Mouse (Mus musculus) thymus, postnatal 14 days (tissue): ENCODE measurements around the gene Thsd7b.
"Not testable (repeated sequence)": the region's sequence is repeated elsewhere in the genome, so short reads cannot be mapped to it uniquely, and the experiment has no call there.

Experiments used
- DNase-seq: peaks from one replicate; pipeline ENCODE4 v3.0.0; 2021

Gene Thsd7b

DNA sequence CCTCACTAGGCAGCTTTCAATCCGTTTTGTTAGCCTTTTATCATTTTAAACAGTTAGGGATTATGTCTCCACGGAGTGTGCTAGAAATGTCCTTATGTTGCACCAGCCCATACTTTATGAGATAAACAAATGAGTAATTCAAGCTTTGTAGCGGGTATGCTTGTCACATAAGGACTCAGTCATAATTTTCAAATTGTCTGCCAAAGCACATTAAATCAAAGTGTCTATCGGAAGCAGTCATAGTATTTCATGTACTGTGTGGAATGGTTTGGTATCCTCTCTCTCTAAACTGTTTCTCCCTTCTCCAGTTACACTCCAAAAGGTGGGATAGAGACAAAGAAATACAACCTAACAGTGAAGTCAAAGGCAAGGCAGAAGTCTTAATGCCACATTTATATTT lies 601.3 kb downstream of the Thsd7b start:
- DNase-seq = no peak

DNA sequence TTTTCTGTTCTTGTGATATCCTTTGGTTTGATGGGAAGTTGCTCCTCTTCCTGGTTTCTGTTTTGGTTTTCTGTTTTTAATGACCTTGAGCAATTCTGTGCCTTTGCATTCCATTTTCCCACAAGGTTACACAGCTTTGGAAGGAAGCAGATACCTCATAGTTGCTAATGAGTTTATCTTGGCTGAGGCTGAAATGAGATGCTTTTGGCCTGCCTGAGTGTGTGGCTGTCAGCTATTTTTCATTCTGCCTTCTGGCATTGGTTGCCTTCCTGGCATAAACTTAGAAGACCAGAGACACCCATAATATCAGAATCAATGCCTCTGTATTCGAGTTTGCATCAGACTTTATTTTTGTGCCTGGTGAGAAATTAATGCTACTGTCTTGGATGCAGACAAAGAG lies 614.8 kb downstream of the Thsd7b start:
- DNase-seq = no peak

DNA sequence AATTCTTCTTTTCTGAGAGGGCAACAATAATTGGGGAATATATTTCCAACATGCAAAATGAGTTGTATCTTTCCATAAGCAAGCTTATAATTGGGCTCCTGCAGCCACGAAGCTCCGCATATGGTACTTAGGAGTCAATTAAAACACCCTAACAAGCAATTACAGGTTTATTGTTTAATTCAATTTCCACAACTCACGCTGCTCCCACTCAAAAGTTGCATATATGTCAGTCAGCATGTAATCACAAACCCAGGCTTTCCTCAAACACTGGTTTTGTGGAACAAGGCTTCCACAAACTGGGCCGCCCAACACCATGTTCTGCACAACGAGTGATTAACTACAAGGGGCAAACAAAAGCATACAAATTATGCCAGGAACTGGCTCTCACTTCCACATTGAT lies 625.0 kb downstream of the Thsd7b start:
- no peak for DNase-seq

DNA sequence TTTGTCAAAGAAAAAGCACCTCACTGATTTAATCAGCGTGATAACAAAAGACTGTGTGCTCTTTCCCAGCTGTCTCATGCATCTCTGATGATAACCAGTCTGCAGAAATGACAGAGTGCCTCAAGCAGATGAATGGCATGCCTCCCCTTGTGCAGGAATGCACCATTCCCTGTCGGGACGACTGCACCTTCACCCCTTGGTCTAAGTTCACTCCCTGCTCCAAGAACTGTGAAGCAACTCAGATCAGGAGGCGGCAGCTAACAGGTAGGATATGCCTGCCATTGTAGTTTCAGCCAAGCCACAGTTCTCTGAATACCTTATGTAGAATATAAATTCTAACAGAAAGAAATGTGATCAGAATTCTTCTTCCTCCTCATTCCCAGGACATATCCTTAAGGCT lies 642.4 kb downstream of the Thsd7b start:
- no peak for DNase-seq

DNA sequence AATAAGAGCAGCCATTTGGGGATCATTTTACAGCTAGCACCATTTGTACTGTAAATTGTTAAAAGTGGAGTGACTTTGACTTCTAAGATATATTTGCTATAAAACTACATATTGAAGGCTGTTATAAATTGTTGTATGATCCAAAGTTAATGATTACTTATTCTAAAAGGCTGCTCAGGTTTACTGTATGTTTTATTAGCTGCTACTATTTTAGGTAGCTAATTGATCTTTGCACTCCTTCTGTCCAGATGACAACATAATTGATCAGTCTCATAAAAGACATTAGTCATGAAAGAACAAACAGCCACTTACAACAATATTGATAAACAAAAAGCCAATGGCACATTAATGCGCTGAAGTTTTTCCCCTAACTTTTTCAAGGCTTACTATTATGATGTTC lies 644.5 kb downstream of the Thsd7b start:
- no peak for DNase-seq

DNA sequence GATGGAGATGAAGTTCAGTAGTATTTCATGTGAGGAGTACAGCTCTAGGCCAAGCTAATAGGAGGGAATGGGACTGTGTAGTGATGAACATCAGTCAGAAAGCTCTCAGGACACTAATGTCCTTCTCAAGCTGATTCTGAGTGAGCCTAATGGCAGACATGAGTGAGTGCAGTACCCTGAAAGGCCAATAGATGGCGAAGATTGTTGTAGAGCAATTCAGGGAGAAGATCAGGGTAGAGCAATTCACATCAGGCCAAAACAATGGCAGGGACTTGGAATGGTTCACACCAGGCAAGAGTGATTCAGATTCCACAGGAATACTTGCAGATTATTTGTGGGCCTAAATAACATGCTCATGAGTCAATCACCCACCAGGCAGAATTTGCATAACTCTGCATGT lies 646.3 kb downstream of the Thsd7b start:
- peak; percentile 21 for DNase-seq

DNA sequence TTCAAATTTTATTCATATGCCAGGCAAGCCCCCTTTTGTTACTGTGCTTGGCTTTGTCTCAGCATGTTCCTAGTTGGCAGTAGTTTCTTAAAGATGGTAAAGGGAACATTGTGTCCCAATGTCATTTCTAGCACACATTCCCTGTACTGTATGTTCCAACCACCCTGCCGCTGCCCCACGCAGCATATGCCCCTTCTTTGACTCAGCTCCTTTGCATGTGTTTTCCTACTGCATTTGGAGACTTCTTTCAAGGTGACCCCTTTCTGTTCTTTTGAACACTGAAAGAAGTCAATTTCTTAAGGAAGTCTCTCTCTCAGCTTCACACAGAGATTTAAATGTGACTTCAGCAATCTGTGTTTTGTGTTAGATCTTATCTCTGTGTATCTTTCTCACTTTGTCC lies 657.9 kb downstream of the Thsd7b start:
- DNase-seq = no peak

DNA sequence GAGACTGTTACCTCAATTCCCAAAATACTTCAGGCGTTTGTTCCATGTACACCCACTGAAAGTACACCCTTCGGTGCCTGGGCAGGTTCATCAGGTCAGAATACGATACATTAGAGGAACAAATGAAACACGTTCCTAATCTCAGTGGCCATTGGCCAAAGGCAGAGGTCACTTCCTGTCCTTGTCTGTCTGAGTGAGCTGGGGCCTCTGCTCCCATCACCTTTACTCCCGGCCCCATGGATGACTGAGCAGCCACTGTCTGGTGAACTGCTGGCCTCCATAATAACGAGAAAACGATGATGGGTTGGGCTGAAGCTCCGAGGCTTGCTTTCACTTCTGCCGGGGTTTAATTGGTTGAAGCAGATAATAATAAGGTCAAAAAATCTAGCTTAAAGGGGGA lies 670.0 kb downstream of the Thsd7b start:
- DNase-seq = no peak

DNA sequence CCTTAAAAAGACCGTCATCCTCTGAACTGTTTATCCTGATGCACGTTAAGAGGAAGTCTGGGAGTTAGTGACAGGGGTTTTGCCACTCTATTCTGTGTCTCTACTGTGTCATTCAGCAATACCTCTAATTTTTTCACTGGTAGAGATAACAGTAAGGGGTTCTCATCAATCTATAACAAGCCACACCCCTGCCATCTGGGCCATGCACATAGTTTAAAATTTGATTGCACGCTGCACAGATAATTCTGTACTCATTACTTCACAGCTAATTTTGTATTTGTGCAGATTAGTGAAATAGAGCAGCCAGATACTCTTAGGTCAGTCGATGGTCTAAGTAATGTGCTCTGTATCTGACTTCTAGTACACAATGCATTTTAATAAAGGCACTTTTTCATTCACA lies 673.9 kb downstream of the Thsd7b start:
- no peak for DNase-seq

DNA sequence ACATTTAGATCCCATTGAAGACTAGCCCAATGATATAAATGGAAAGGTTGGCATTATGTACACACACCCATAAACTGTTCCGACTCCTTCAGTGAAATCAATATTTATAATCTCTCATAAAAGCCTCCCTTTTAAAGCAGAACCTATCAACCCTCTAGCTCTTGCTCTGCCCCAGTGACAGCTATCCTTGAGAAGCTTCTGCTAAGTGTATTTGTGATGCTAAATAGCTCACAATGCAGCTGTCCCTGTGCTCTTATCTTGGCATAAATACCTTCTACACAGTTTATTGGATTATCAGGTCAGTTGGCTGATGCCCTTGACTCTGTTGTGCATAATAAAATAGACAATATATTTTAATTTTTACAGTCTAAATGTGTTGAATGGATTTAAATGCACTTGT lies 682.4 kb downstream of the Thsd7b start:
- DNase-seq = no peak

DNA sequence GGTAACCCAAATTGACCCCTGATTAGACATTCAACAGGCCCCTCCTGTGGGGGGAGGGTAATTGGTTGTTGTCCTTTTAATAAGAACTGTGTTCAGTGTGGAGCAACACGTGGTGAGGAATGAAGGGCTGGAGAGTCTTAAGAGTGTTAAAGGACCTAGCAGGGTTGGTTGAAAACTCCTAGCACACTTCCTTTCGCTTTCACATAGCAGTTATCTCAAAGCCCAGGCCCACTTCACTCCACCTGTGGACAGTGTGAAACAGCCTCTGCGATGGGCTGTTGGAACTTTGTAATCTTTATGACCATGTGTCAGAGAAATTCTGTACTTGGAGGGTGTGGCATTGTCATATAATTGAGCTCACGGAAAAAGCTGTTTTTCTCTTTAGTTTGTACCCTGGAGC lies 683.5 kb downstream of the Thsd7b start:
- no peak for DNase-seq

DNA sequence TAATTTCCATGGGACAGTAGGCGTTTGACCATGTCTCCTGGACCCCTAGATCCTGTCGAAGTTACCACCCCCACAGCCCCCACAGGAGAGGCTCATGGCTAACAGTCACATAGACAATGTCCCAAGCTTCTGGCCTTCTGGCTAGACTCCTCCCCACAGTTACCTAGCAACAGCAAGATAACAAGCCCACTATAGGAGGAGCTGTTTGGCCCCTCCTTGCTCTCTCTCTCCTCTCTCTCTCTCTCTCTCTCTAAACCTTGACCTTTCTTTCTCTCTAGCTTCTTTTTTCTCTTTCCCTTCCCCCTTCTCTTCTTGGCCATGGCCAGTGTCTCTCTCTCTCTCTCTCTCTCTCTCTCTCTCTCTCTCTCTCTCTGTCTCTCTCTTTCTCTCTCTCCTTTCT lies 686.2 kb downstream of the Thsd7b start:
- DNase-seq = not testable (repeated sequence)

DNA sequence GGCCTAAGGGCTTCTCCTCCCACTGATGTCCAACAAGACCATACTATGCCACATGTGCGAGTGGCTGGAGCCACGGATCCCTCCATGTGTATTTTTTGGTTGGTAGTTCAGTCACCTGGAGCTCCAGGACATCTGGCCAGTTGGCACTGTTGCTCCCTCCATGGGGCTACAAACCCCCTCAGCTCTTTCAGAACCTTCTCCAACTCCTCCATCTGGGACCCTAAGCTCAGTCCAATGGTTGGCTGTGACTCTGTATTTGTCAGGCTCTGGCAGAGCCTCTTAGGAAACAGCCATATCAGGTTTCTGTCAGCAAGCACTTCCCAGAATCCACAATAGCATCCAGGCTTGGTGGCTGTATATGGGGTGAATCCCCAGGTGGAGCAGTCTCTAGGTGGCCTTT lies 690.1 kb downstream of the Thsd7b start:
- DNase-seq = no peak

DNA sequence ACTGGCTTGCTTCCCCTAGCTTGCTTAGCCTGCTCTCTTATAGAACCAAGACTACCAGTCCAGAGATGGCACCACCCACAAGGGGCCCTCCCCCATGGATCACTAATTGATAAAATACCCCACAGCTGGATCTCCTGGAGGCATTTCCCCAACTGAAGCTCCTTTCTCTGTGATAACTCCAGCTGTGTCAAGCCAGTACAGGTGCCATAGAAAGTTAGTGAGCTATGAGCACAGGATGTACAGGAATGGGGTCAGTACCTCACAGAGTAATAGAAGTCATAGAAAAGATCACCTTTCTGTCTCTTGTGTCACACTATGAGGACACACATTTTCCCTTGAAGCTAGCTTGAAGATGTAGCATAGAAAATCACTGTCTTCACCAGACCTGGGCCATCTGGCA lies 716.1 kb downstream of the Thsd7b start:
- DNase-seq = not testable (repeated sequence)

DNA sequence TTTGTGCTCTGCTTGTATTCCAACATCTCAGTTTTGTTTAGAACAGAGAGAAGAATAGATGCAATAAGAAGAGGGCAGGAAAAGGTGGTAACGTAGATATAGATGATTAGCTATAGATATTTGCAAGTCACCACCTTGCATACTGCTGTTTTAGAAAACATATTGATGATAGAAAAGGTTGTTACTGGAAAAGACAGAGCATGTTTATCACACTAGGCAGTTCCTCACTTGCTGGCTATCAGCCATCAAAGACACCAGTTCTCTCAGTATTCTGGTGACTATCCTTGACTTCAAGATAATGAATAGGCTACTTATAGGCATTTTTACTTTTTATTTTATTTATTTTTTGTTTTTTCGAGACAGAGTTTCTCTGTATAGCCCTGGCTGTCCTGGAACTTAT lies 717.7 kb downstream of the Thsd7b start:
- no peak for DNase-seq

DNA sequence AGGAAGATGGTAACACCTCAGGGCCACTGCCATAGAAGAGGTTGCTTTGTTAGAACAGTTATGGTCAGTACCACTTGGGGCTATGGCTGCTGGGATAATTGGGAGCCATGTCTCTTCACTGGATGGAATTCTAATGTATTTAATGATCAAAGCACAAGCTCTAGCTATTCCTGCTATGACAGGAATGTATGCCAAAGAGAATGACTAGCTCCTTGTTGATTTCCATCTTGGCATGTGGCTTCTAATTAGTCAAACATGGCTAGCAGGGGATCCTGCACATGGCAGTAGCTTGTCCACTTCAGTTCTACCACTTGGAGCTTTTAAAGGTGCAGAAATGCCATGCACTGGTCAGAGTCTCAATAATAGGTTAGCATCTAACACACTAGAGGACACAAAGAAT lies 781.9 kb downstream of the Thsd7b start:
- DNase-seq = no peak

DNA sequence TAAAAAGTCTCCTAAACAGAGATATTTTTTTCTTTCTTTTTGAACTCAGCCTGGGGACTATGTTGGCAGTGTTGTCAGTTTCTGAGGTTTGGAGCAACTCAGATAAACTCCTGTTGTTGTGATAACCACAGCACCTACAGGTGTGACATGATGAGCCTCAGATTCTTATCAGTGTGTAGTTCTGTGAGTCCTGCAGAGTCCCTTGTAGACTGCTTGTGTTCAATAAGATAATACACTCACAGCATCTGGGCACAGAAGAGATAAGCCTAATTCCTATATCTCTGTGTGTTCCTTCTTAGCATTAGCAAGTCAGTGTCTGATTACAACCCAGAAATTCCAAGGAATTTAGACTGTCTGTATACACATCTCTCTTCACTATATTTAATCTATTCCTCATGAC lies 789.0 kb downstream of the Thsd7b start:
- DNase-seq = no peak

DNA sequence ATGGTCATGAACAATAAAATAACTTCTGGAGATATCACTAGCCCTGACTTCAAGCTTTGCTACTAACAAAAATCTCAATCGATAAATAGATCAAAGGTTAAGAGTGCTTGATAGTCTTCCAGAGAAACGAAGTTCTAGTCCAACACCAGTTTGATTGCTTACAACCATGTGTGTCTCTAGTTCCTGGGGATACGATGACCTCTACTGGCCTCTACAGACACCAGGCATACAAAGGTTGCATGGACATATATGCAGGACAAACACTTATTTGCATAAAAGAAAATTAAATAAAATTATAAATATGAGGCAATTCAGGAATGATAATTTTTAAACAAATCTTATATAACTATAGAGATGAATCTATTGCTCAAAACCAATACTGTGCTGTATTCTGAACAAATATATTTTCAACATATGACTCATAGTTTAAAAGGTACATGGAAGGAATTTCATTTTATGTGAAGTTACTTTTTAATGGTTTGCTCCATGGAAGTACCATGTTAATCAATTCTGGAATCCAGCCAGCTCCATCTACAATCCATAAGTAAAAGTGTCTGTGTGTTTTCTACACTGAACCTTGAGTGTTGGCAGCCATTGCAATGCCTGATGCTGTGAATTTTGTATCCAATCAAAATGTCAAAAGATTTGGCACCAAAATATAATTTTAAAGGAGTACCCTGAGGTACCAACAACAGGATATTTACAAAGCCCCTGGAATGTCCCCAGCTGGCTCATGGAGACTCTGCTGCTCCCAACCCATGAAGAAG lies 793.3 kb downstream of the Thsd7b start:
- no peak for DNase-seq

DNA sequence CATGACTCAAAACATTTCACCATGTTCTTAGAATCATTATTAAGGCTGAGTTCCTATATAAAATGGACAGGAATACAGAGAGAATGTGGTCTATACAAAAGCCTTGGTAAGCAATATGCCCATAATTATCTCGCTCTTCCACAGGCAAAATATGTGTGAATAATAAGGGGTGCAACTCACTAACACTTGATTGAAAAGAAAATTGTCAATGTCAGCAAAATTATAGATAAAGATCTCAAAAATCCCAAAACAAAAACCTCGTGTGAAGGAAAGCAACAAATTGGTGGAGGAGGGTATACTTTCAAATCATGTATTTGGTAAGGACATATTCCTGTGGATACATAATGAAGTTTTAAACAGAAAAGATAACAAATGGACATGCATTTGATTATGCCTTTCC lies 810.7 kb downstream of the Thsd7b start:
- no peak for DNase-seq

DNA sequence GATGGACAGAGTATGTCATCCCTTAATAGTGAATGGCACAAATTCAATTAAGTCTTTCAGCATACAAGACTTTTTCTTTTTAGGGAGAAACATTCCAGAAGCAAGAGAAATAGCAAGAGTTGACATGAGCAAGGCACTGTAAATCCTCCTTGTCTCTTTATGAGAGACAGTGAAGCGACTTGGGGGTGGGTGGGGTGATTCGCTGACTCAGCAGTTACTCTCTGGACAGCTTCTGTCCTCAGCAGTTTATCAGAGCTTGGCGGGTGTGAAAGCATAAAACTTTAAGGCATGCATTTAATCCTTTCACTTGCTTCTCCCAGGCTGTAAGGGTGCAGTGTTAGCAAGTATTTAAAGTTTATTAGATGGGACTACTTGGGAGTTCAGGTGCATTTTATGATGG lies 812.1 kb downstream of the Thsd7b start:
- DNase-seq = no peak

DNA sequence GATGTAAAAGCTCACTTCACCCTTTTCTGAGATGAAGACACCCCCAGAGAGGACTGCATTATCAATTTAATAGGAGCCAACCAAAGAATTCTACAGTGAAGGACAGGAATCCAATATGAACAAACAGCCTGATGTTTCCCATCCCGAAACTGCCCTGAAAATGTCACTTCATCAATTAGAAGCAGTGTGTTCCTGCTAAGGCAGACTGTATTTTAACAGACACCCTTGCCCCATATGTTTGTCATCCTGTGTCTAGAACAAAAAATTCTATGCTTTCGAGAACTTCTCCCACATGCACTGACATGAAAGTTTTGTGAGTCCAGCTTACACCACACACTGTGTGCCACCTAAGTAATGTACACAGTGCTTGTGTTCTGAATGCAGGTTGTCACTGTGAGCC lies 812.8 kb downstream of the Thsd7b start:
- no peak for DNase-seq

DNA sequence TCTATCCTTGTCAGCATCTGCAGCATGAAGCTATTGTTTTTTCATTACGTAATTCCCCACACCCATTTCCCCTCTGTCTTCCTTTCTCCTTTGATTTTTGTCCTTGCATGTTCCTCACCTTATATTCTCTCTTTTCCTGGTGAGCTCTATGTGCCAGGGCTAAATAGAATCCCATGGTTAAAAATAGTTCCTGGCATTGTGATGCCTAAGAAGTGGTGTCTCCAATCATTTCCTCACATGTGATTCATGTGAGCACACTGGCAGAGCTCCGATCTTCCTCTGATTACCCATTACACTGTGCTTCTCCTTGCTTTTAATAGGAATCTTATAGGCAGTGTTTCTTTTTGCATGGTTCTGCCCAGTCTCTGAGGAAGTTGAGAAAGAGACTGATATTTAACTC lies 826.1 kb downstream of the Thsd7b start:
- DNase-seq = no peak

DNA sequence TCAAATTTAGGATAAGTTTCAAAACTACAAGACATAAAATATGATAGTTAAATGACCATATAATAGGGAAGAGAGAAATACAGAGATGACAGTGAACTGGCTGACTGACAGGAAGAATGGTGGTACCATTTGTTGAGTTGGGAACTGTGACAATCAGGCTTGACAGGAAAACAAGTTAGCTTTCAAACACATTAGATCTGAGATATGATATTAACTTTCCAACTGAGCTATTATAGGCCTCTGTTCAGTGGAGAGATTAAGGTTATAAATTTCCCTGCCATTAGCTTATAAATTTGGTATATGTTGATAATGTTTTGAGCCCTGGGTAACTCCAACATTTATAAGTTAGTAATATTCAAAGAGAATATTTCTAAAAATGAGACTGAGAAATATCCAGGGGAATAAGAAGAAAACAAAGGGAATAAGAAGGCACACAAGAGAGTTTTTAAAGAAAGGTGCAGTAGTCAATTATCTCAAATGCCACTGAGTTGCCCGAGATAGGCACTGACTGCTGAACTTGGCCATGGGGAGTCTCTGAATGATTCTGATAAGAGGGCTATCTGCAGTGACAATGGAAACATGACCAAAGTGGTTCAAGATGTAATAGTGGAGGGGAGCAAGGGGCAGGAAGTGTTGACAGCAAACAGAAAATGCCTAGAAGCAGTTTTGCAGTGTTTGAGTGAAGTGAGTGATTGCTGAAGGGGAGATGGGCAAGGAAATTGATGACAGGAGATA lies 839.6 kb downstream of the Thsd7b start:
- DNase-seq = no peak

DNA sequence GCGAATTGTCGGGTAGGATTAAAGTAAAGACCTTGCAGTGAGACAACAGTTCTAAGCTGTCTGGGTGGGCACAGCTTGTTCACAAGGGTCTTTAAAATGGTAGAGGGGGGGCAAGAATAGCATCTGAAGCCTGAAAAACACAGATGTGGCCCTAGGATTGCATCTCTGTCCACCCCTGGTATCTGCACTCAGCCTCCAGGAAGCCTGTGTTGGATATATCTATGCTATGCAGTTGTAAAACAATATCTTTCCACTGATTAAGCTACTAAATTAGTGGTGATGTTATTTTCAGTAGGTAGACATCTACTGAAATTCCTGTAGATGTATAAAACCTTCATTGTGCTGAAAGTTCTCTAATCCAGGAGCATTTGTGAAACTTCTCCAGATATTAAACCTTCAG lies 840.4 kb downstream of the Thsd7b start:
- no peak for DNase-seq

DNA sequence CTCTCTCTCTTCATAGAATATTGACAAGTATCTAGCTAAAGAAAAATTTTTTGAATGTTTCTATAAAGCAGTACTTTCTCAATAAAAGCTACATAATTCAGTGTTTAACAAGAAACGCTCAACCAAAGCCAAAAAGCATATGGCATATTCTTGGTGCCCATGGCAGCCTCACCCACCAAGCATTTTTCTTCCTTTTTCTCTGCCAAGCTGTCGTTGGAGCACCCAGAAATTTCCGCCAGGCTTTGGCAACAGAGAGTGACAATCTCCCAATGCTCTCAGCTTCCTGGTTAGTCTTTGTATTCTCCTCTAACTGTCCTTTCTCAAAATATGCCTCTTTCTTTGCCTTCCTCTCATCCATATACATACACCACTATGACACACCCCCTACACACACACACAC lies 857.8 kb downstream of the Thsd7b start:
- no peak for DNase-seq
